Mouse (Mus musculus) limb, embryonic 10.5 days (tissue): ENCODE measurements around the gene Cfap36. TPM values are rescaled to one million over a fixed set of nuclear protein-coding genes. Genes with fewer than 3 reads are reported as not detected.

Experiments used
- DNase-seq: peaks from one replicate; pipeline ENCODE4 v3.0.0-alpha.2; 2017; ENCODE audit warnings: low spot score
- H3K27ac ChIP-seq: fragments of 300-500 bp; sonication (generic); 2 replicates; pipeline ENCODE4 v1.5.1; 2016; ENCODE audit warnings: mild to moderate bottlenecking
- H3K27me3 ChIP-seq: fragments of 300-500 bp; sonication (generic); 2 replicates; pipeline ENCODE4 v1.6.1; 2016; ENCODE audit warnings: low read depth, mild to moderate bottlenecking; ENCODE audit not compliant: poor library complexity, severe bottlenecking
- H3K36me3 ChIP-seq: fragments of 300-500 bp; sonication (generic); 2 replicates; pipeline ENCODE4 v1.6.1; 2016; ENCODE audit warnings: mild to moderate bottlenecking, moderate library complexity
- H3K4me1 ChIP-seq: fragments of 300-500 bp; sonication (generic); 2 replicates; pipeline ENCODE4 v1.6.1; 2016
- H3K4me3 ChIP-seq: fragments of 300-500 bp; sonication (generic); 2 replicates; pipeline ENCODE4 v1.5.1; 2016; ENCODE audit warnings: mild to moderate bottlenecking, moderate library complexity
- H3K9me3 ChIP-seq: fragments of 300-500 bp; sonication (generic); replicated peaks from 2 replicates; pipeline ENCODE4 v1.6.1; 2016; ENCODE audit warnings: mild to moderate bottlenecking
- whole genome bisulfite sequencing: fragments of 180-500 bp; shearing (Covaris S2); methylation state at CpG from one replicate; pipeline ENCODE4 v1.1.7; 2016; 5-methylcytosine and 5-hydroxymethylcytosine counted together
- polyA plus RNA-seq: library from polyadenylated mRNA; unstranded; fragments of >200 nt; fragmentation: Nextera tagmentation; extraction: Ambion mirVana; gene quantifications from 2 replicates; pipeline ENCODE4 v1.2.1, GENCODE M21; 2016

Cfap36 gene
- polyA plus RNA-seq, 1 experiment from 2014 or later = 51.4 TPM

- DNase-seq = peak; percentile 98
- peak within 1 kb of the TSS; percentile 95 for H3K4me3 ChIP-seq
- WGBS = under 1% methylated on average over 50 of the region's 50 CpGs
- no peaks in the 10 kb centered on the region for H3K27me3 ChIP-seq
- H3K4me1 ChIP-seq = peaks cover 14% of the 10 kb centered on the region
- no peaks in the 10 kb centered on the region for H3K9me3 ChIP-seq
- H3K27ac ChIP-seq = peak within 1 kb of the TSS; percentile 99
- H3K36me3 ChIP-seq = peaks cover 2% of the 10 kb centered on the region; the same call in 1 of the 2 replicates
Measured at GRCm38 (mm10) chr11:29172563-29173124, 74.6 kb downstream of the Cfap36 start, which contains the start of gene Ppp4r3b. TSS of gene Ppp4r3b (plus strand) at chr11:29172890.

- Histone ChIP-seq H3K36me3 (peaks cover 2% of the 10 kb centered on the region; the same call in 1 of the 2 replicates), H3K9me3 (no peaks in the 10 kb centered on the region), H3K27me3 (no peaks in the 10 kb centered on the region), H3K4me3 (peak overlapping the region; percentile 95), H3K27ac (peak overlapping the region; percentile 99), H3K4me1 (peaks cover 14% of the 10 kb centered on the region)
- under 1% methylated on average over 34 of the region's 34 CpGs for WGBS
- peak; percentile 46 for DNase-seq
Measured at GRCm38 (mm10) chr11:29171959-29172391, 75.2 kb downstream of the Cfap36 start.

Other genes with a start within 250 kb of the Cfap36 start
- 47.7 and 51.5 TPM in 2 replicates for gene Pnpt1, start 116.7 kb downstream of the Cfap36 start, polyA plus RNA-seq
- 85.4 and 99.3 TPM in 2 replicates for gene Ppp4r3b, start 74.5 kb downstream of the Cfap36 start, polyA plus RNA-seq
- gene Ccdc88a, start 126.2 kb upstream of the Cfap36 start, polyA plus RNA-seq = 29.4 and 36.4 TPM in 2 replicates